Mouse (Mus musculus) left cerebral cortex, adult 18-20 months (tissue): ENCODE results near the gene Ptprn2. TPM values are rescaled to one million over a fixed set of nuclear protein-coding genes. Genes with fewer than 3 reads are reported as not detected.

Source experiments
- DNase-seq, 2 experiments: peaks; one replicate each; pipeline ENCODE4 v3.0.0; 2021 to 2022; ENCODE audit warnings: low spot score in 2 of 2, mixed read lengths in 1 of 2
- long read RNA-seq, 2 experiments: library from polyadenylated mRNA; stranded (forward); transcript quantifications; one replicate each; pipeline ENCODE4 v2.0.0; 2021
- total RNA-seq, 2 experiments: library from RNA; stranded (reverse); gene quantifications; 2 replicates each; pipeline ENCODE4 v1.2.3; 2021

Ptprn2 gene
- total RNA-seq, result 100 to 1,000 TPM; 307 to 332 TPM
- long read RNA-seq, experiment 1, full-length matches to known transcripts, result 7 of 14 reads
- long read RNA-seq, experiment 1, partial matches to known transcripts, result 2 of 14 reads
- long read RNA-seq, experiment 1, other reads (novel, unspliced or antisense), result 5 of 14 reads
- long read RNA-seq, experiment 2, partial matches to known transcripts, result 0 of 6 reads
- long read RNA-seq, experiment 2, other reads (novel, unspliced or antisense), result 5 of 6 reads

DNA sequence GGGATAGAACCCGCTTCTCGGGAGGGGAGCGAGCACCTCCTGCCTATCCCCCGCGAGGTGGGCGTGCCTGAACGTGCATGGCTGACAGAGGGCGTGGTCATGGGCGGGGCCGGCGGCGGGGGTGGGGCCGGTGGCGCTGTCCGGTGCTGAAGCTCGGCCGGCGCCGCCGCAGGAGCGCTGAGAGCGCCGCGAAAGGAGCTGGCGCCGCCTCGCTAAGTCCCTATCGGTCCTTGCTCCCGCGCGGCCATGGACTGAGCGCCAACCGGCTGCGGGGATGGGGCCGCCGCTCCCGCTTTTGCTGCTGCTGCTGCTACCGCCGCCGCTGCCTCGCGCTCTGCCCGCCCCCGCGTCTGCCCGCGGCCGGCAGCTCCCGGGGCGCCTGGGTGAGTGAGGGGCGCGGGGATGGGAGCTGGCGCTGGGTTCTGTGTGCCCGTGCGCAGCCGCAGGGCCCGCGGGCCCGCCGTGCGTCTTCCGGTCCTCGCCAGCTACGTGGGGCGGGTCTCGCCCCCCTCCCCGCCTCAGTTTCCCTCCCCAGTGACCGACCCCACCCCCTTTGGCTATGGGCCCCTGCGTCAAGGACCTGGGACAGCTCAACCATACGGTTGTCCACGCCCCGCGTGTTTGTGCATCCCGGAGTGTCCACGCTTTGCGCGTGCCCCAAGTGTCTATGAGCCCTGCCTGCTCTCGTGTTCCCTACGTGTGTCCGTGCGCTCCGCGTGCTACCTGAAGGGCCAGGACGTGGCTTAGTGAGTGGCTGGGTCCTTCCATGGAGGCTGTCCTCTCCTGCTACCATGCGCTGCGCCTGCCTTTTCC, at the start of gene Ptprn2:
Gene Ptprn2 (plus strand): TSS at position 130 of the 813 bp plus-strand sequence.
- DNase-seq, result peak; percentile 73 to 75

DNA sequence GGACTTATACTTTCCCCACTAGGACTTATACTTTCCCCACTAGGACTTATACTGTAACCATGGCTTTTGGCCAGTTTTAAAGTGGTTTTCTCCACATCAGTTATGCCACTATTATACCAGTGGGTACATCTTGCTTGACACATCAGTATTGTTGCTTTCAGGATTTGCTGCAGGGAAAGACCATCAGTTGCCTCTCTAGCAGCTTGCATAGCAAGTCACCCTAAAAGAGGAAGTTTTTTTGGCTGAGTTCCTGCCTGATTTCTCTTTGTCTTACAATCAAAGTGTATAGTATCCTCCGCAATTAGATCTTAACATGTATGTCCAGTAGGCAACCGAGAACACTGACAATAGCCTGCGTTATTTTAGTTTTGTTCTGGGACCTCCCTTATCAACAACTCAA, 49.4 kb upstream of the Ptprn2 start:
- DNase-seq, result no peak

GRCm38 (mm10) chr12:116438591-116438990, 46.9 kb upstream of the Ptprn2 start:
- DNase-seq, result no peak

DNA sequence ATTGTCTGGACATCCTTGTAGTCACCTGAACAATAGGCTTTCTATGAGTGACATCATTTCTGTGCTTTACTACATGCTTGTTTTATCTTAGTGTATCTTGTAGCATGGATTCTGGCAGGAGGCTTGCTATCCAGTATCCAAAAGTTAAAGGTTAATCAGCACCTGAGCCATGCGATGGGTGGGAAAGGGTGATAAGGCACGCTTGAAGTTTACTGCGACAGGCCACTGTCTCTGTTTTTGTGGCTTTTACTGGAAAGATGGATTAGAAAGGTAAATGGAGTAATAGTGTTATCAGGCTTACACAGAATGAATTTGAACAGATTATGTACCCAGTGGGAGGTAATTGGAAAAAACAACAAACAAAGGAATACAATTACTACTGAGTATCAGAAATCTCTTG, 43.3 kb upstream of the Ptprn2 start:
- DNase-seq, result no peak

GRCm38 (mm10) chr12:116449536-116449935, 36.0 kb upstream of the Ptprn2 start:
- no peak for DNase-seq

DNA sequence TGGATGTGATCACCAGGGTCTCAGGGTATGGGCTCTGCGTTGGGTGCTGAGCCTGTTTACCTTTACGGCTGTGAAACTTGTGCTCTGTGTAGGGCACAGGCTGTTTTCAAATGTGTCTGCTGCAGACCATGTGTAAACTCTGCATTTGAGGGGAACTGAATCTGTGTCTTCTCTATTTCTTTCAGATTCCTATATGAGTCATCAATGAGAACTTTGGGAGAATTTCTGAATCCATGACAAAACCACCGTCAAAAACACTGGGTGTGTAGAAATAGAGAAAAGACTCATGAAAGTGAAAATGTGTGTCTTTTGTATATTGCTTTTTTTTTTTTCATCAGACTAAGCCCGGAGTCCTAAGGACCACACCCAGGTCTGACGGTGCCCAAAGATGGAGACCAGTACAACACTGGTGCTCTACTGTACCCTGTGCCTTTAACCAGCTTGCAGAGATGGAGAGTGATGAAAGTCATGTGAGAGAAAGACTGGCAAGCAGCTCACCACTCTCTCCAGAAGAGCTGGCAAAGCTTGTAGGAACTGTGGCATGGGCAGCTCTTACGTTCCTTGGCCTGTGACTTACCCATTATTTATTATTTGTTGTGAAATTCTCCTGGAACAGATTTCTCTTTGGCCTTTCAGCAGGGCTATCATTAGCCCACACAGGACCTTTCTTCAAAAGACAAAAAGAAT, 25.0 kb upstream of the Ptprn2 start:
- DNase-seq, result no peak

- no peak for DNase-seq
Observed at GRCm38 (mm10) chr12:116467030-116467429, 18.5 kb upstream of the Ptprn2 start.

- peak in 1 of 2 experiments; percentile 52 for DNase-seq
Observed at GRCm38 (mm10) chr12:116468348-116468747, 17.2 kb upstream of the Ptprn2 start.

DNA sequence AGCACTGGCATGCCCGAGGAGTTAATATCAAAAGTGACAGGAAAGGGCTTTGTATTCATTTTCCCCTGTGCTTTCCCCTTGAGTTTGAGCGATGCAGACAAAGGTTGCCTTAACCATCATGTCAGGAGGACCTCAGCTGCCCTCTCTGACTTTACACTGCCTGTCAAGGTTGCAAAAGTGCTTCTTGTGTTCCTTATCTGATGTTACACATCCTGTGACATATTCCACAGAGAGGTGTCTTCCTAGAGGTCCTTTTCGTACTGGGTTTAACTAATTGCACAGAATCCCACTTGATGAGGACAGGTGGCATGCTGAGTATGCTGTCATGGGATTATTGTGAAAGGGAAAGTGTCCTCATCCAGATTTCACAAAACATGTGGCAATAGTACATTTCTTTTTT, 16.4 kb upstream of the Ptprn2 start:
- no peak for DNase-seq

DNA sequence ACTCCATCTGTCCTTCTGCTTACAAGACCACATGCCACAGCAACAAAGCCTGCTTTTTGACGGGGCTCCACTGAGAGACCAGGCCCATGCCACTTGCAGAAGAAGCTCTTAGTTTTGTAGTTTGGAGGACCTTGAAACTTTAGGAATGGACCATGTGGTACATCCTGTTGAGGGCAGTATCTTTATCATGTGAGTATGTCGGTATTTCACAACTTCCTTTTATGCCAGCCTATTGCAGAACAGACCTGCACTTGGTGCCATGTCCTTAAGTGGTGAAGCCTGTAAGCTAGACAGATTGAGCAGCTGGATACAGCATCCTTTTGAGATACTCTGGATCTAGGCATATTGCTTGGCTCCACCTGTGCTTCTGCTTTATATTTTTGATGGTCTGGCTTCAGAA, 12.3 kb upstream of the Ptprn2 start:
- no peak for DNase-seq

DNA sequence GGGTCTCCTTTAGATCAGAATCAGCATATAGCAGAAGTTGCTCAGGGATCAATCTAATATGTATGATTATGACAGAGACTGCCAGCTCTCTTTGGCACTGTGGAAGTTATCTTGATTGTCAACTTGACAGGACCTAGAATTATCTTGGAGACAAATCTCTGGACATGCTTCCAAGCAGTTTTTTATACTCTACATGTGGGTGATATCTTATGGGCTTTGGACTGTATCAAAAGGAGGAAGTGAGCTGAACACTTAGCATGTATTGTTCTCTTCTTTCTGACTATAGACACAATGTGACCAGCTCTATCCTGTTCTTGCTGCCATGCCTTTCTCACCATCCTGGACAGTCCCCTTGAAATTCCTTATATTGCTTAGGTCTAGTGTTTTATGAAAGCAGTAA, 11.8 kb upstream of the Ptprn2 start:
- no peak for DNase-seq

DNA sequence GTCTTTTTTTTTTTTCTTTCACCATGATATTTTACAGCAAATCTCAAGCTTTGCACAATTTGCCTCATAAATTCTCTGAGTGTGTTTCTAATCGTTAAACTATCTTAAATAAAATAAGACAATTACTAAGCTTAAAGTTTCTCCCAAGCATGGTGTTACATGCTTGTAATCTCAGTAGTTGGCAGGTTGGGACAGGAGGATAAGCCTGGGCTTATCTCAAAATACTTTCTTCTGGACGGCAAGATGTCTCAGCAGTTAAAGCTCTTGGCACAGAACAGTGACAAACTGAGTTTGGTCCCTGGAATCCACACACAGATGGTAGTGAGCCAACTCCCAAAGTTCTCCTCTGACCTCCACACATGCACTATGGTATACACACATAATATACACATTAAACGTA, 10.8 kb upstream of the Ptprn2 start:
- no peak for DNase-seq

GRCm38 (mm10) chr12:116478771-116479170, 6.7 kb upstream of the Ptprn2 start:
- DNase-seq, result no peak

DNA sequence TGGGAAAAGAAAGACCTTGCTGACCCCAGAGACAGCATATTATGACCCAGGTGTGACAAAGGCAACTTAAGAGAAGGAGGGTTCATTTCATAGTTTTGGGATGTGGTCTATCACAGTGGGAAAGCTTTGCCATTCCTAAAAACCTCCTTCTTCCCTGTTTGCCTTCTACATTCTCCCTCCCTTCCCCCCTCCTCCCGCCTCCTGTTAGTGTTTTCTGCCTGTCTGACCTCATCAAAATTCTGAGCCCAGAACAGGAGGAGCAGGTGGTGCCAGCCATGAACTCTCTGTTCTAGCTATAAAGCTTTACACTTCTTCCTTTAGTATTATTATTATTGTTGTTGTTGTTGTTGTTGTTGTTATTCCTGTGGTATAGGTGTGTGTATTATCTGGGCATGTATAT, 3.6 kb upstream of the Ptprn2 start:
- no peak for DNase-seq

DNA sequence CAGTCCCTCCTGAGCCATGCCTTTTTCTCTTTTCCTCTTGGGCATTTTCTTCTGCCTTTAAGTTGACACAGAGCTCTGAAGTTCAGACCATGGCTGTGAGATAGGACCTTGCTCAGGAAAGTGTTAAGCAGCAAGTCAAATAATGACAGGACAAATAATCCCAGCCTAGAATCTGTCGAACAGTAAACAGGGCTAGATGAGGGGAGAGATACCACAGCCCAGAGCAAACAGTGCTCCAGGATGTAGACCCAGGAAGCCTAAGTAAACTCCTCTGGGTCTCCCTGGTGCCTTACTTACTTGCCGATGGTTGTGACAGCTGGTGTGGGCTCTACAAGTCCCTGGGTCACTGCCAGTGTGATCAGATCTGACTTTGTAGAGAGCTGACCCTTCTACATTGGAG, 1.9 kb upstream of the Ptprn2 start:
- no peak for DNase-seq

DNA sequence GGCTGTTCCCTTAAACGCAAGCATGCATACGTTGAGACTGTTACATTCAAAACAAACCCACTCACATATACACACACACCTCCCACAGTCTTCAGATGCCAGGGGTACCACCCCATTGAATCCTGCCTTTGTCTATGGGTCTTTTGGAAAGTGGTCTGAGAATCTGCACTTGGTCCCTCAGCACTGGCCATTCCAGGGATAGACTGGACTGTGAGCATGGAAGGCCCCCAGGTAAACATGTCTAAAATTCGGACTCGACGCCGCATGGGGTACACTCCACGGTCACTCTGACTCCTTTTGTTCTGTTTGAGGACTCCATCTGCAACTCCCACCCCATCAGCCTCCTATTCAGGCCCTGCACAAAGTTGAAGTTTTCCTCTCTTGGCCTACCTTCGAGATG, 529 bp upstream of the Ptprn2 start:
- DNase-seq, result no peak

DNA sequence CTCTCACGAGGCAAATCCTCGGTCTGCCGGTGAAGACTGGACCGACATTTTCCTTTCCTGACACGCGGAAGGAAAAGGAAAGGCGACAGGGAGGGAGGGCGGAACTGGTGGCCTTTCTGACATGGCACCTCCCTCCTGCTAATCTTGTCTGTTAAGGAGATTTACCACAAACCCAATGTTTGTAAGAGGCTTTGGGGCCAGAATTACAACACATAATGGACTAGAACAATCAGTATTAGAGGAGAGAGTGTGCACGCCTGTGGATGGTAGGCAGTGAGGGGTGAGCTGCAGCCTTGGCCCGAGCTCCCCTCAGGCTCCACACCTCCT, 847 bp downstream of the Ptprn2 start:
- no peak for DNase-seq

GRCm38 (mm10) chr12:116488836-116489235, 3.3 kb downstream of the Ptprn2 start:
- DNase-seq, result peak; percentile 37 to 75

DNA sequence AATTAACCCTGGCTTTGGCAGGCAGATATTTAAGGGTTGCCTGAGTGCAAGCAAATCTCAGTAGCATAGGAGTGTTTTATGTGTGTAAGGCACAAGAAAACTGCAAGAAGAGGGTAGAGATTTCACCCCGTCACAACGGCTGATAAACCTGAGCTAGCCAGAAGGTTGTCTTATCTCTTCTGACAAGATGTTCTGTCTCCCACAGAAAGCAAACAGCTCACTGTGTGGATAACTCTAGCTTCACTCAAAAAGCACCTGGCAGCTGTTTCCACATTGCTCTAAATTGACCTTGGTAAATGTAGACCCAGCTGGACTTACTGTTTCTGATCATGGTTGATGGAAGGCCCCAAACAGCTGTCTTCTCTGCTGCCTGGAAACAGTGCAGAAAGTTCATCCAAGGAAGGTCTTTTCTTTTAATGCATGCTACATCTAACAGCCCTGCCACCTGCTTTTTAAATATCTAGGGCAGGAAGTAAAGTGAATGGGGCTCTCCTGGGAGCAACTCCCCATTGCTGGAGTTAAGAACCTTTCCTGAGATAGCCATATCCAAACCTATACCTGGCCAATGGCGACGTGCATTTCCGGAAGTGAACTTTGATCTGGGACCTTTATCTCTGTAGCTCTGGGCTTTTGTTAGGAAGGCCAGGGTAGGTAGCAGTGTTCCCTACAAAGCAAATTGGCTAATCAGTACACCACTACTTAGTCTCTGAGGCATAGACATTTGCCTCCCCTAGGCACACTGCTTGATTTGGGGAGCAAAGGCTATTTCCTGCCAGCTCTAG, 5.2 kb downstream of the Ptprn2 start:
- no peak for DNase-seq

- DNase-seq, result no peak
Observed at GRCm38 (mm10) chr12:116498666-116499065, 13.1 kb downstream of the Ptprn2 start.

DNA sequence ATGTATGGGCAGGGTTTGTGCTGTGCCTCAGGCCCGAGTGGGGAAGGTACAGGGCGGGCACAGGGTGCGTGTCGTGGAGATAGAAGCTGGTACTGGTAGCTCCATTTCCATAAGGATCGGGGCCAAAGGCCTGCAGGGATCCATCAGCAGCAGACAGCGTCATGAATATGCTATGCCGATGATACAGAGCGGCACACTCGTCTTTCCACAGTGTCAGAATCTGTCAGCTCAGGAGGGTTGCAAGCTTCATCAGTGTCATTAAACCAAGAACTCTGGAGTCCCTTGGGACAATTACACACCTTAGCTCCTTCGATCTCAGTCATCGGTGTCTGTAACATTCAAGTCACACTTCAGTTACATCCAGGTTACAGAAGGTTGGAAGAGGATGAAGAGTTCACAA, 15.1 kb downstream of the Ptprn2 start:
- no peak for DNase-seq

GRCm38 (mm10) chr12:116512482-116512881, 27.0 kb downstream of the Ptprn2 start:
- DNase-seq, result no peak
